Mouse (Mus musculus): ENCODE measurements at regions not wholly inside any gene's neighbourhood (a gene's known extent, or its start where the extent isn't known, plus 50 kb on each side); places are given as distances from the start of the nearest gene placed in this dataset.

- intact Hi-C loops (cut with DNase I) = no loop called here
- peak; percentile 26 to 29 for DNase-seq (ENCODE audit: low spot score in 2 of 2)
These were observed 304.6 kb downstream of the Klf6 start for GRCm38 (mm10) chr13:6165916-6166315.

GRCm38 (mm10) chr13:6167055-6167761 lies 305.9 kb downstream of the Klf6 start:
- DNase-seq (ENCODE audit: low spot score in 2 of 2) = peak; percentile 42 to 68
- intact Hi-C loops (cut with DNase I) = no loop called here

- intact Hi-C loops (cut with DNase I) = no loop called here
- no peak for DNase-seq (ENCODE audit: low spot score in 2 of 2)
These were observed 311.8 kb downstream of the Klf6 start for GRCm38 (mm10) chr13:6173095-6173494.

- intact Hi-C loops (cut with DNase I) = loop anchor here (5.0 kb wide), 1 partner anchor 311 kb away; no protein-coding TSS in a partner anchor
- peak; percentile 53 to 54 for DNase-seq (ENCODE audit: low spot score in 2 of 2)
These were observed 317.2 kb downstream of the Klf6 start for GRCm38 (mm10) chr13:6178362-6179070.

GRCm38 (mm10) chr13:6189133-6189532 lies 327.9 kb downstream of the Klf6 start:
- intact Hi-C loops (cut with DNase I) = no loop called here
- no peak for DNase-seq (ENCODE audit: low spot score in 2 of 2)

GRCm38 (mm10) chr13:6189566-6189965 lies 328.3 kb downstream of the Klf6 start:
- no peak for DNase-seq (ENCODE audit: low spot score in 2 of 2)
- intact Hi-C loops (cut with DNase I) = no loop called here

- intact Hi-C loops (cut with DNase I) = loop anchor here (5.0 kb wide), 2 partner anchors 66 to 276 kb away; no protein-coding TSS in a partner anchor
These were observed 330.1 kb downstream of the Klf6 start for GRCm38 (mm10) chr13:6191186-6191914.

GRCm38 (mm10) chr13:6191915-6192295 lies 330.6 kb downstream of the Klf6 start:
- intact Hi-C loops (cut with DNase I) = loop anchor here (5.0 kb wide), 2 partner anchors 65 to 275 kb away; no protein-coding TSS in a partner anchor
- peak; percentile 32 to 57 for DNase-seq (ENCODE audit: low spot score in 2 of 2)

More at GRCm38 (mm10) chr13:6191186-6191914, 330.1 kb downstream of the Klf6 start:
- no peak for DNase-seq (ENCODE audit: low spot score in 2 of 2)

GRCm38 (mm10) chr13:6196690-6197089 lies 335.4 kb downstream of the Klf6 start:
- intact Hi-C loops (cut with DNase I) = no loop called here
- no peak for DNase-seq (ENCODE audit: low spot score in 2 of 2)

- no peak for DNase-seq (ENCODE audit: low spot score in 2 of 2)
- intact Hi-C loops (cut with DNase I) = no loop called here
These were observed 337.8 kb downstream of the Klf6 start for GRCm38 (mm10) chr13:6199107-6199506.

GRCm38 (mm10) chr13:6201516-6201915 lies 340.2 kb downstream of the Klf6 start:
- intact Hi-C loops (cut with DNase I) = no loop called here

GRCm38 (mm10) chr13:6204801-6205200 lies 343.1 kb upstream of the Pitrm1 start:
- intact Hi-C loops (cut with DNase I) = no loop called here
- no peak for DNase-seq (ENCODE audit: low spot score in 2 of 2)

More at GRCm38 (mm10) chr13:6201516-6201915, 340.2 kb downstream of the Klf6 start:
- DNase-seq (ENCODE audit: low spot score in 2 of 2) = no peak

GRCm38 (mm10) chr13:6212550-6212949 lies 335.4 kb upstream of the Pitrm1 start:
- intact Hi-C loops (cut with DNase I) = no loop called here
- no peak for DNase-seq (ENCODE audit: low spot score in 2 of 2)

GRCm38 (mm10) chr13:6214189-6214588 lies 333.8 kb upstream of the Pitrm1 start:
- intact Hi-C loops (cut with DNase I) = no loop called here

GRCm38 (mm10) chr13:6226087-6226643 lies 321.8 kb upstream of the Pitrm1 start:
- intact Hi-C loops (cut with DNase I) = no loop called here
- no peak for DNase-seq (ENCODE audit: low spot score in 2 of 2)

More at GRCm38 (mm10) chr13:6214189-6214588, 333.8 kb upstream of the Pitrm1 start:
- DNase-seq (ENCODE audit: low spot score in 2 of 2) = no peak

- DNase-seq (ENCODE audit: low spot score in 2 of 2) = no peak
- intact Hi-C loops (cut with DNase I) = no loop called here
These were observed 319.7 kb upstream of the Pitrm1 start for GRCm38 (mm10) chr13:6228278-6228677.

GRCm38 (mm10) chr13:6235394-6235793 lies 312.6 kb upstream of the Pitrm1 start:
- intact Hi-C loops (cut with DNase I) = no loop called here
- DNase-seq (ENCODE audit: low spot score in 2 of 2) = no peak

GRCm38 (mm10) chr13:6236503-6236902 lies 311.4 kb upstream of the Pitrm1 start:
- DNase-seq (ENCODE audit: low spot score in 2 of 2) = no peak
- intact Hi-C loops (cut with DNase I) = no loop called here

- no peak for DNase-seq (ENCODE audit: low spot score in 2 of 2)
- intact Hi-C loops (cut with DNase I) = no loop called here
These were observed 310.7 kb upstream of the Pitrm1 start for GRCm38 (mm10) chr13:6237201-6237600.

GRCm38 (mm10) chr13:6240855-6241254 lies 307.1 kb upstream of the Pitrm1 start:
- no peak for DNase-seq (ENCODE audit: low spot score in 2 of 2)
- intact Hi-C loops (cut with DNase I) = no loop called here
